7 mouse cellular contexts compared by ENCODE assay signal in the genomic region with DNA sequence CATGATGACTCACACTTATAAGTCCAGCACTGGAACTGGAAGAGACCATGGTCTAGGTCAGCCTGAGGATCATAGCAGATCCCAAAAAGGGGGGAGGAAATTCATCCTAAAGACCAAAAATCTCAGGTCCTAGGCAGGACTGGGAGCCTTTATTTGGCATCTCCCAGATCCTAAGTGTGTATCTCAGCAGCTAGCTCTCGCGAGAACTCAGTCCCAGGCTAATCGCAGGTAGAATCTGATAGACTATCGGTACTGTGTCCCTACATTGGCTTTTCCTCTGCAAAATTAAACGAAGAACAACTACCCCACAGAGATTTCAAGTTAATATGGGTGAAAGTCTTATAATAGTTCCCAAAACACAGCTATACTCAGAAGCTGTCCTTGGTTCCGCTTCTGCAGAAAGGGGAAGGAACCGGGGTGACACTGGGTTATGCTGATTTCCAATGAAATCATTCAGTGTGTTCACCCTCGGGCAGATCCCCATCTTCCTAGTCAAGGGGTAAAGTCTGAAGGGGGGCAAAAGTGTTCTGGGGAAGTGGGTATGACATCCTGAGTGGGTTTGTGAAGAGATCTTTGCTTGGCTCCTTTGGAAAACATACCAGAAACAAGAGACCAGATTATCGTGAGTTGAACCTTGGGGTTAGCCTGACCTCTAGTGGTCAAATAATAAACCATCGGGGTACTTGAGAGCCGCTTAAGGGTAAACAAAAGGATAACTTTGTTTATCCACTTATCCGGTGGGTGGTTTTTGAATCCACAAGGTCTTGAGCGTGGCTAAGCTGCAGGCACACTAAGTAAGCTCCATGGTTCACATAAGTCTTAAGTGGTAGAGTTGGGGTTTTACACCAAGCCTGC. TPM values are rescaled to one million over a fixed set of nuclear protein-coding genes. Genes with fewer than 3 reads are reported as not detected.
DNase-seq lines count a peak whose midpoint lies in the region; ATAC-seq and TF ChIP-seq lines count a peak whose summit lies in the region.

No protein-coding gene starts in this region.

- peak overlapping the region; percentile 54 for H3K4me3 ChIP-seq in bone marrow macrophage, adult 2 months (ENCODE audit: insufficient read depth, low read length)
- no peak overlapping the region for H3K4me3 ChIP-seq in forebrain, embryonic 11.5 days (ENCODE audit: low read depth, low read length)
- no peak overlapping the region for H3K4me3 ChIP-seq in lung, embryonic 15.5 days

- DNase-seq in urinary bladder, postnatal 14 days (ENCODE audit: low spot score) = peak; percentile 12
- DNase-seq in urinary bladder, adult 2 months (ENCODE audit: low spot score) = no peak
- peak; percentile 59 for DNase-seq in forebrain, embryonic 11.5 days (ENCODE audit: low spot score)
- peak; percentile 85 for DNase-seq in induced T-regulatory cell, adult 2 months (ENCODE audit: low read depth)
- peak; percentile 49 for DNase-seq in retina, adult 2 months (ENCODE audit: low read depth, low spot score)

- TF ChIP-seq CTCF in bone marrow macrophage, adult 2 months (IDR thresholded peaks at IDR 0.05; ENCODE audit: low read depth, low read length) = no peak

- TF ChIP-seq POLR2A in bone marrow macrophage, adult 2 months (IDR thresholded peaks at IDR 0.05; ENCODE audit: borderline replicate concordance, low read depth, low read length) = no peak

- no peaks in the 10 kb centered on the region for H3K36me3 ChIP-seq in forebrain, embryonic 11.5 days (ENCODE audit: control insufficient read depth, insufficient read depth, low read length)
- no peaks in the 10 kb centered on the region for H3K36me3 ChIP-seq in lung, embryonic 15.5 days

- ATAC-seq in forebrain, embryonic 11.5 days (replicated peaks; ENCODE audit: low FRiP score) = peak; percentile 64
- ATAC-seq in lung, embryonic 15.5 days (ENCODE audit: borderline replicate concordance, extremely low read depth, low FRiP score, low TSS enrichment) = peak; percentile 42; the same call in 1 of the 2 replicates

- H3K27me3 ChIP-seq in forebrain, embryonic 11.5 days (ENCODE audit: control insufficient read depth, insufficient read depth, low read length) = no peaks in the 10 kb centered on the region
- no peaks in the 10 kb centered on the region for H3K27me3 ChIP-seq in lung, embryonic 15.5 days

- no peak overlapping the region; the same call in 1 of the 2 replicates for H3K9ac ChIP-seq in forebrain, embryonic 11.5 days (ENCODE audit: low read length)
- H3K9ac ChIP-seq in lung, embryonic 15.5 days = no peak overlapping the region

- H3K4me1 ChIP-seq in bone marrow macrophage, adult 2 months (ENCODE audit: control insufficient read depth, insufficient read depth, low read length) = peaks cover 37% of the 10 kb centered on the region
- no peaks in the 10 kb centered on the region for H3K4me1 ChIP-seq in forebrain, embryonic 11.5 days (replicated peaks; ENCODE audit: control insufficient read depth, insufficient read depth, low read length)
- 0 out of 2 replicates have a peak, but pooled peaks cover 5% of the 10 kb centered on the region for H3K4me1 ChIP-seq in lung, embryonic 15.5 days

- H3K9me3 ChIP-seq in forebrain, embryonic 11.5 days (ENCODE audit: control insufficient read depth, low read length) = no peaks in the 10 kb centered on the region
- no peaks in the 10 kb centered on the region for H3K9me3 ChIP-seq in lung, embryonic 15.5 days

- H3K4me2 ChIP-seq in forebrain, embryonic 11.5 days (ENCODE audit: low read depth, low read length, severe bottlenecking) = 0 out of 2 replicates have a peak overlapping the region, but pooled peaks have one; percentile 11
- H3K4me2 ChIP-seq in lung, embryonic 15.5 days = no peak overlapping the region

- peak overlapping the region; percentile 76 for H3K27ac ChIP-seq in bone marrow macrophage, adult 2 months (ENCODE audit: insufficient read depth, low read depth, low read length)
- H3K27ac ChIP-seq in forebrain, embryonic 11.5 days (ENCODE audit: low read depth, low read length) = no peak overlapping the region
- no peak overlapping the region for H3K27ac ChIP-seq in lung, embryonic 15.5 days

- 45% methylated on average over 13 of the region's 13 CpGs for WGBS in forebrain, embryonic 11.5 days
- WGBS in lung, embryonic 15.5 days = 40% methylated on average over 13 of the region's 13 CpGs

RNA-seq across cellular contexts. Expression of gene Rbbp6, which starts 45.5 kb away (rescaled TPM):
- polyA plus RNA-seq in urinary bladder, adult 2 months (2012; rRNA removed) = 38.7 and 42.9 TPM in 2 replicates
- polyA plus RNA-seq in bone marrow macrophage, adult 2 months (2012; ENCODE audit: insufficient read depth, insufficient read length, missing spikeins) = 53.5 and 55.8 TPM in 2 replicates
- 34.7 and 39.6 TPM in 2 replicates for polyA plus RNA-seq in forebrain, embryonic 11.5 days (2014; fragmentation: Nextera tagmentation; extraction: Ambion mirVana)
- polyA plus RNA-seq in lung, embryonic 15.5 days (2015; fragmentation: Nextera tagmentation; extraction: Ambion mirVana) = 27.4 and 28.9 TPM in 2 replicates
